Mouse (Mus musculus) erythroid progenitor cell, adult 5-6 weeks (primary cell): Measurements from ENCODE around the gene Atoh1. TPM values are rescaled to one million over a fixed set of nuclear protein-coding genes. Genes with fewer than 3 reads are reported as not detected.

Source experiments
- ATAC-seq: replicated peaks from 2 replicates; pipeline ENCODE4 v1.8.0; 2016; ENCODE audit warnings: moderate number of reproducible peaks, mild to moderate bottlenecking, moderate TSS enrichment, inconsistent platforms; ENCODE audit not compliant: poor library complexity, low FRiP score, severe bottlenecking
- total RNA-seq, 2 experiments: library from RNA; stranded (forward) in 1 of 2; stranded (reverse) in 1 of 2; fragments of 150-400 nt in 1 of 2; fragments of 186-747, 209-891 nt in 1 of 2; gene quantifications; 2 replicates each; pipeline versions ENCODE4 v1.2.3 to v1.2.4; 2015 to 2017; ENCODE audit warnings: low replicate concordance in 2 of 2

Atoh1 gene
- total RNA-seq, 2 experiments from 2014 or later: not detected

- ATAC-seq: no peak
These were observed 44.5 kb downstream of the Atoh1 start for GRCm38 (mm10) chr6:64773430-64773829.
